Mouse (Mus musculus): ENCODE data around the gene Mvp.

Mvp gene

GRCm38 (mm10) chr7:127014320-127014719, at the start of gene Mvp:
Gene Mvp, minus strand, starts transcription at chr7:127014621.
- peak; percentile 26 for DNase-seq (ENCODE audit: extremely low spot score, low spot score)

- DNase-seq (ENCODE audit: extremely low spot score, low spot score) = no peak
These were observed 40.7 kb upstream of the Mvp start for GRCm38 (mm10) chr7:127055026-127055585.

- DNase-seq (ENCODE audit: extremely low spot score, low spot score) = peak; percentile 90
These were observed 27.6 kb upstream of the Mvp start, which contains the start of gene Kif22 for GRCm38 (mm10) chr7:127041851-127042672. Gene Kif22, minus strand, starts transcription at chr7:127042471.

GRCm38 (mm10) chr7:127031244-127031643, 16.8 kb upstream of the Mvp start:
- DNase-seq (ENCODE audit: extremely low spot score, low spot score) = no peak

- no peak for DNase-seq (ENCODE audit: extremely low spot score, low spot score)
These were observed 15.8 kb upstream of the Mvp start for GRCm38 (mm10) chr7:127030172-127030571.

- DNase-seq (ENCODE audit: extremely low spot score, low spot score) = no peak
These were observed 13.5 kb upstream of the Mvp start for GRCm38 (mm10) chr7:127027885-127028284.

GRCm38 (mm10) chr7:127026984-127027726, 12.7 kb upstream of the Mvp start, which contains the start of gene Maz:
Gene Maz, minus strand, starts transcription at chr7:127027037.
- DNase-seq (ENCODE audit: extremely low spot score, low spot score) = peak; percentile 99

GRCm38 (mm10) chr7:127026616-127026983, 12.2 kb upstream of the Mvp start:
- DNase-seq (ENCODE audit: extremely low spot score, low spot score) = no peak

- peak; percentile 86 for DNase-seq (ENCODE audit: extremely low spot score, low spot score)
These were observed 11.8 kb upstream of the Mvp start for GRCm38 (mm10) chr7:127026161-127026600.

GRCm38 (mm10) chr7:127025556-127026160, 11.2 kb upstream of the Mvp start:
- DNase-seq (ENCODE audit: extremely low spot score, low spot score) = peak; percentile 57

GRCm38 (mm10) chr7:127024755-127025555, 10.5 kb upstream of the Mvp start:
- peak; percentile 78 for DNase-seq (ENCODE audit: extremely low spot score, low spot score)

- peak; percentile 21 for DNase-seq (ENCODE audit: extremely low spot score, low spot score)
These were observed 9.7 kb upstream of the Mvp start for GRCm38 (mm10) chr7:127023896-127024690.

- DNase-seq (ENCODE audit: extremely low spot score, low spot score) = peak; percentile 17
These were observed 8.9 kb upstream of the Mvp start for GRCm38 (mm10) chr7:127023272-127023691.

- no peak for DNase-seq (ENCODE audit: extremely low spot score, low spot score)
These were observed 8.3 kb upstream of the Mvp start for GRCm38 (mm10) chr7:127022528-127023271.

GRCm38 (mm10) chr7:127021563-127022527, 7.4 kb upstream of the Mvp start:
- DNase-seq (ENCODE audit: extremely low spot score, low spot score) = peak; percentile 43

- peak; percentile 66 for DNase-seq (ENCODE audit: extremely low spot score, low spot score)
These were observed 6.6 kb upstream of the Mvp start, which contains the start of the genes Gm42742 and Prrt2 for GRCm38 (mm10) chr7:127020901-127021562. Gene Gm42742, minus strand, starts transcription at chr7:127021097. Gene Prrt2, minus strand, starts transcription at chr7:127021211.

GRCm38 (mm10) chr7:127020491-127020890, 6.1 kb upstream of the Mvp start:
- peak; percentile 14 for DNase-seq (ENCODE audit: extremely low spot score, low spot score)

Measured in neural tube, embryonic 10.5 days (tissue).